Mouse (Mus musculus) frontal cortex, postnatal 36 days (tissue): Measurements from ENCODE around the gene Gm867.
A peak's percentile ranks its signal among the peaks of the same experiment; 100 is the strongest.

ENCODE experiments used
- DNase-seq, 2 experiments: peaks; one replicate each; pipeline ENCODE4 v3.0.0; 2022; ENCODE audit warnings: low spot score in 2 of 2

The Gm867 gene

GRCm38 (mm10) chr10:75940520-75940919 is at the start of gene Gm867:
Gene Gm867, minus strand, starts transcription at chr10:75940672.
- no peak for DNase-seq

GRCm38 (mm10) chr10:75979432-75979831 is 39.0 kb upstream of the Gm867 start:
- peak in 1 of 2 experiments; percentile 6 for DNase-seq

- DNase-seq, result no peak
Measured at GRCm38 (mm10) chr10:75978835-75979157, 38.3 kb upstream of the Gm867 start.

- no peak for DNase-seq
Measured at GRCm38 (mm10) chr10:75978119-75978834, 37.8 kb upstream of the Gm867 start.

- no peak for DNase-seq
Measured at GRCm38 (mm10) chr10:75975216-75975615, 34.7 kb upstream of the Gm867 start.

GRCm38 (mm10) chr10:75973846-75974245 is 33.4 kb upstream of the Gm867 start:
- no peak for DNase-seq

- no peak for DNase-seq
Measured at GRCm38 (mm10) chr10:75954381-75954811, 13.9 kb upstream of the Gm867 start, which contains the start of gene Gm5134. Gene Gm5134, plus strand, starts transcription at chr10:75954514.

GRCm38 (mm10) chr10:75951424-75952050 is 11.1 kb upstream of the Gm867 start:
- peak; percentile 33 to 64 for DNase-seq

- no peak for DNase-seq
Measured at GRCm38 (mm10) chr10:75950791-75951210, 10.3 kb upstream of the Gm867 start.

- DNase-seq, result no peak
Measured at GRCm38 (mm10) chr10:75949053-75950045, 8.9 kb upstream of the Gm867 start.

GRCm38 (mm10) chr10:75948079-75948478 is 7.6 kb upstream of the Gm867 start:
- DNase-seq, result no peak

- no peak for DNase-seq
Measured at GRCm38 (mm10) chr10:75945896-75946295, 5.4 kb upstream of the Gm867 start.

- no peak for DNase-seq
Measured at GRCm38 (mm10) chr10:75945213-75945612, 4.7 kb upstream of the Gm867 start.

- peak in 1 of 2 experiments; percentile 39 for DNase-seq
Measured at GRCm38 (mm10) chr10:75944066-75944772, 3.7 kb upstream of the Gm867 start.

- no peak for DNase-seq
Measured at GRCm38 (mm10) chr10:75942736-75943477, 2.4 kb upstream of the Gm867 start, which contains the start of gene Vpreb3. Gene Vpreb3, plus strand, starts transcription at chr10:75943057.

- no peak for DNase-seq
Measured at GRCm38 (mm10) chr10:75941042-75941824, 761 bp upstream of the Gm867 start.

- DNase-seq, result peak; percentile 40 to 43
Measured at GRCm38 (mm10) chr10:75939481-75940234, 814 bp downstream of the Gm867 start.

GRCm38 (mm10) chr10:75937851-75938643 is 2.4 kb downstream of the Gm867 start:
- DNase-seq, result no peak
